Mouse (Mus musculus): ENCODE results near the gene Hoxa2. TPM values are rescaled to one million over a fixed set of nuclear protein-coding genes. Genes with fewer than 3 reads are reported as not detected.
A peak's percentile ranks its signal among the peaks of the same experiment; 100 is the strongest.

The Hoxa2 gene
- polyA plus RNA-seq, 1 experiment: 1.0 TPM

GRCm38 (mm10) chr6:52173648-52174047, 9.0 kb upstream of the Hoxa2 start:
- H3K36me3 ChIP-seq (ENCODE audit: control insufficient read depth, insufficient read depth, low read length): no peaks in the 10 kb centered on the region
- TF ChIP-seq POLR2A (IDR thresholded peaks at IDR 0.05; ENCODE audit: low read depth, low read length): no peak
- TF ChIP-seq CTCF (IDR thresholded peaks at IDR 0.05; ENCODE audit: extremely low read depth, insufficient read length, insufficient replicate concordance, low read depth, low read length): no peak
- peaks cover 41% of the 10 kb centered on the region for H3K27me3 ChIP-seq (ENCODE audit: control insufficient read depth, insufficient read depth, low read length)
- H3K4me1 ChIP-seq (ENCODE audit: control insufficient read depth, insufficient read depth, insufficient read length, low read length): peaks cover 10% of the 10 kb centered on the region; the same call in 1 of the 2 replicates
- 49% methylated on average over 4 of the region's 4 CpGs for WGBS
- no peak overlapping the region for H3K27ac ChIP-seq (ENCODE audit: insufficient read depth, low read depth, low read length)
- H3K4me3 ChIP-seq (ENCODE audit: low read depth, low read length): no peak overlapping the region

DNA sequence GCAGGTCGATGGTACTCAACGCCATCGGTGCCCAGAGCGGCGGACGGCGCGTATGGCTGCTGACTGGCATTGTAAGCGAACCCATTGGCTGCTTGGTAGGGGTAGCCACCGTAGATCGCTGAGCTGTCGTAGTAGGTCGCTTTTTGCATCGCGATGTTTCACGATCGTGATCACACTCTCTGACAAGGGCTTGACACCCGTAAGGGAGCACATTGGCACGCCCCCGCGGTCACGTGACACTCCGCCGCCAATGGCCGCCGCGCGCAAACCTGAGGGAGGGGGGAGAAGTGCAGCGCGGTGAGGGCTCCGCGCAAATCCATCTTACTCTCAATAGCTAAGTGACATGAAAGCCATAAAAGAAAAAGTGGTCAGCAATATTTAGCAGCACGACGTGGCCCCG, 7.9 kb upstream of the Hoxa2 start:
- Histone ChIP-seq H3K4me3 (ENCODE audit: low read depth, low read length) (peak overlapping the region; percentile 46), H3K27ac (ENCODE audit: insufficient read depth, low read depth, low read length) (peak overlapping the region; percentile 66)
- WGBS: 24% methylated on average over 35 of the region's 35 CpGs

DNA sequence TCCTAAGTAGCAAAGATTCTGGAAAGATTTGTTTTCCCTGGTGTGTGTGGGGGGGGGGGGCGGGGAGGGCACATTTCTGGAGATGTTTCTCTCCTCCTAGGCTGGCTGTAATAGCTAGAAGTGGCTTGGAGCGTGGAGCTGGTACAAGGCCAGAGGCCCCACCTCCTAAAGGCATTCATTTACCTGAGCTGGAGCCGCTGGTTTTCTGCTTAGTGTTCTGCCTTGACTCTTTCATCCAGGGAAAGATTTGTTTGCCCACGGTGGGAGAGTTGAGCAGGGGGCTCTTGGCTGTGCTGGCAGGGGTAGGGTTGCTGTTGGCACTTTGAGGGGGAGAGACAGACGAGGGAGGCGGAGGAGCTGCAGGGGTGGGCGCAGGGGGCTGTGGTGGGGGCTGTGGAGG, 7.3 kb upstream of the Hoxa2 start:
- Histone ChIP-seq H3K27ac (ENCODE audit: insufficient read depth, low read depth, low read length) (no peak overlapping the region), H3K36me3 (ENCODE audit: control insufficient read depth, insufficient read depth, low read length) (no peaks in the 10 kb centered on the region), H3K27me3 (ENCODE audit: control insufficient read depth, insufficient read depth, low read length) (peaks cover 39% of the 10 kb centered on the region), H3K4me3 (ENCODE audit: low read depth, low read length) (no peak overlapping the region), H3K4me1 (ENCODE audit: control insufficient read depth, insufficient read depth, insufficient read length, low read length) (peaks cover 10% of the 10 kb centered on the region; the same call in 1 of the 2 replicates)
- 53% methylated on average over 7 of the region's 7 CpGs for WGBS
- TF ChIP-seq CTCF (IDR thresholded peaks at IDR 0.05; ENCODE audit: extremely low read depth, insufficient read length, insufficient replicate concordance, low read depth, low read length) (no peak), POLR2A (IDR thresholded peaks at IDR 0.05; ENCODE audit: low read depth, low read length) (no peak)

More for the DNA sequence above, 7.9 kb upstream of the Hoxa2 start:
- H3K27me3 ChIP-seq (ENCODE audit: control insufficient read depth, insufficient read depth, low read length): peaks cover 42% of the 10 kb centered on the region
- TF ChIP-seq CTCF (IDR thresholded peaks at IDR 0.05; ENCODE audit: extremely low read depth, insufficient read length, insufficient replicate concordance, low read depth, low read length): no peak
- TF ChIP-seq POLR2A (IDR thresholded peaks at IDR 0.05; ENCODE audit: low read depth, low read length): no peak
- H3K4me1 ChIP-seq (ENCODE audit: control insufficient read depth, insufficient read depth, insufficient read length, low read length): peaks cover 10% of the 10 kb centered on the region; the same call in 1 of the 2 replicates
- no peaks in the 10 kb centered on the region for H3K36me3 ChIP-seq (ENCODE audit: control insufficient read depth, insufficient read depth, low read length)

- TF ChIP-seq CTCF (IDR thresholded peaks at IDR 0.05; ENCODE audit: extremely low read depth, insufficient read length, insufficient replicate concordance, low read depth, low read length): no peak
- no peak for TF ChIP-seq POLR2A (IDR thresholded peaks at IDR 0.05; ENCODE audit: low read depth, low read length)
- peaks cover 39% of the 10 kb centered on the region for H3K27me3 ChIP-seq (ENCODE audit: control insufficient read depth, insufficient read depth, low read length)
- H3K36me3 ChIP-seq (ENCODE audit: control insufficient read depth, insufficient read depth, low read length): no peaks in the 10 kb centered on the region
- WGBS: 68% methylated on average over 4 of the region's 4 CpGs
- H3K27ac ChIP-seq (ENCODE audit: insufficient read depth, low read depth, low read length): peak overlapping the region; percentile 67
- H3K4me3 ChIP-seq (ENCODE audit: low read depth, low read length): no peak overlapping the region
- H3K4me1 ChIP-seq (ENCODE audit: control insufficient read depth, insufficient read depth, insufficient read length, low read length): peaks cover 10% of the 10 kb centered on the region; the same call in 1 of the 2 replicates
These were observed 6.7 kb upstream of the Hoxa2 start for GRCm38 (mm10) chr6:52171331-52171730.

- TF ChIP-seq CTCF (IDR thresholded peaks at IDR 0.05; ENCODE audit: extremely low read depth, insufficient read length, insufficient replicate concordance, low read depth, low read length) (no peak), POLR2A (IDR thresholded peaks at IDR 0.05; ENCODE audit: low read depth, low read length) (no peak)
- peaks cover 10% of the 10 kb centered on the region; the same call in 1 of the 2 replicates for H3K4me1 ChIP-seq (ENCODE audit: control insufficient read depth, insufficient read depth, insufficient read length, low read length)
- H3K27ac ChIP-seq (ENCODE audit: insufficient read depth, low read depth, low read length): peak overlapping the region; percentile 67
- H3K27me3 ChIP-seq (ENCODE audit: control insufficient read depth, insufficient read depth, low read length): peaks cover 38% of the 10 kb centered on the region
- H3K4me3 ChIP-seq (ENCODE audit: low read depth, low read length): no peak overlapping the region
- no peaks in the 10 kb centered on the region for H3K36me3 ChIP-seq (ENCODE audit: control insufficient read depth, insufficient read depth, low read length)
- 71% methylated on average over 5 of the region's 5 CpGs for WGBS
These were observed 6.2 kb upstream of the Hoxa2 start for GRCm38 (mm10) chr6:52170898-52171223.

DNA sequence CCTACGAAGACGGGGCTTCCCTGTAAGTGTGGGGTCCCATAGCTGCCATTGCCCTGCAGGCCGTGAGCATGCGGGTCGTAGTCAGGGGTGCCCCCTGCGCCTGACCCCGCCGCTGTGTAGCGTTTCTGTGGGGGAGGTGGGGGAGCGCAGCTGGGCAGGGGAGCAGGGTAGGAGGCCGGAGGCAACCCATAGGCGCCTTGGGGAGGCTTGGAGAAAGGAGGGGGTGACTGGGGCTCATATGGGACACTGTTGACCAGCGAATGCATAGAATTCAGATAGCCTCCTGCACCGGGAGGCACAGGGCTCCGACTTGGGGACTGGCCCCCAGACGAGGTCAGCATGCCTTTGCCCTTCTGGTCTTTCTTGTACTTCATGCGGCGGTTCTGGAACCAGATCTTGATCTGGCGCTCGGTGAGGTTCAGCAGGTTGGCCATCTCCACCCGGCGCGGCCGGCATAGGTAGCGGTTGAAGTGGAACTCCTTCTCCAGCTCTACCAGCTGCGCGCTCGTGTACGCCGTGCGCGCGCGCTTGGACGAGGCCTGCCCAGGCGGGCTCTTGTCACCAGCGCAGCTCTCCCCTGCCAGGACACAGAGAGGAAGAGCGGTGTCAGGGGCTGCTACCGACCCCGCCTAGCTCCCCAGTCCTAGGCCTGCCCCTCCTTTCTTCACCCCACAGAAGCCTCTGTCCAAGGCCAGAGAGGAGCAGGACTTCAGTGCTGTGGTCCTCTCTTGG, 5.7 kb upstream of the Hoxa2 start:
- peak overlapping the region; percentile 30 for H3K4me3 ChIP-seq (ENCODE audit: low read depth, low read length)
- H3K4me1 ChIP-seq (ENCODE audit: control insufficient read depth, insufficient read depth, insufficient read length, low read length): peaks cover 10% of the 10 kb centered on the region; the same call in 1 of the 2 replicates
- H3K27me3 ChIP-seq (ENCODE audit: control insufficient read depth, insufficient read depth, low read length): peaks cover 35% of the 10 kb centered on the region
- peak overlapping the region; percentile 67 for H3K27ac ChIP-seq (ENCODE audit: insufficient read depth, low read depth, low read length)
- TF ChIP-seq POLR2A (IDR thresholded peaks at IDR 0.05; ENCODE audit: low read depth, low read length) (no peak), CTCF (IDR thresholded peaks at IDR 0.05; ENCODE audit: extremely low read depth, insufficient read length, insufficient replicate concordance, low read depth, low read length) (no peak)
- no peaks in the 10 kb centered on the region for H3K36me3 ChIP-seq (ENCODE audit: control insufficient read depth, insufficient read depth, low read length)
- WGBS: 74% methylated on average over 40 of the region's 40 CpGs

DNA sequence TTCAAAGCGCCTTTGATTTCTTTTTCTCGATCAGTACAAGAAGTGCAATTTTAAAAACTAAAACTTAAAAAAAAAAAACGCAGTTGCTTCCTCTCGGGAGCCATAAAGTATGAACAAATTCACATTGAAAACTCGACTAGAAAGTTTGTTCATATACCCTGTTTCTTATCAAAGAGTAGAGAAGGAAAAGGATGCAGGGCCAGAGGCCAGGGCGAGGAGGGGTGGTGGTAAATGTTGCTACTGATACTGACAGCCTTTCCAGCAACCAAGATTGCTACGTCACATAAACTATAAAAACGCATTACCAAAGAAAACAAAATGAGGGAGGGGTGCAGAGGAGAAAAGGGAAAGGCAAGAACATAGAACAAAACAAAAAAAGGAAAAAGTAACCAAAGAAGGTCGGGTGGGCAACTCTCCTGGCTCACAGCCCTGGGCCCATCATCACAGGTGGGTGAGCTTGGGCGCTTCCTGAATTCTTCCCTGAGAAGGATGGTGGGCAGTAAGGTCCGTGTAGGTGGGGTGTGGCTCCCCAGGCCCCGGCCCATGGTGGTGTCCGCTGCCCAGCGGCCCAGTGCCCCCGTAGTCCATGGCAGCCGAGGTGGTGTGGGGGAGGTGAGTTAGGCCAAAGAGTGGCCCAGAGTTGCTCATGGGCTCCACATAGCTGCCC, 5.0 kb upstream of the Hoxa2 start:
- peak overlapping the region; percentile 67 for H3K27ac ChIP-seq (ENCODE audit: insufficient read depth, low read depth, low read length)

More for the DNA sequence above, 5.0 kb upstream of the Hoxa2 start:
- Histone ChIP-seq H3K4me1 (ENCODE audit: control insufficient read depth, insufficient read depth, insufficient read length, low read length) (peaks cover 10% of the 10 kb centered on the region; the same call in 1 of the 2 replicates), H3K27me3 (ENCODE audit: control insufficient read depth, insufficient read depth, low read length) (peaks cover 29% of the 10 kb centered on the region; the same call in 1 of the 2 replicates), H3K4me3 (ENCODE audit: low read depth, low read length) (0 out of 2 replicates have a peak overlapping the region, but pooled peaks have one; percentile 30), H3K36me3 (ENCODE audit: control insufficient read depth, insufficient read depth, low read length) (no peaks in the 10 kb centered on the region)
- TF ChIP-seq POLR2A (IDR thresholded peaks at IDR 0.05; ENCODE audit: low read depth, low read length) (no peak), CTCF (IDR thresholded peaks at IDR 0.05; ENCODE audit: extremely low read depth, insufficient read length, insufficient replicate concordance, low read depth, low read length) (no peak)
- WGBS: 72% methylated on average over 16 of the region's 16 CpGs

All from small intestine, adult 2 months (tissue).